Comparison of ENCODE assay signal across 25 mouse cellular contexts in the genomic region with DNA sequence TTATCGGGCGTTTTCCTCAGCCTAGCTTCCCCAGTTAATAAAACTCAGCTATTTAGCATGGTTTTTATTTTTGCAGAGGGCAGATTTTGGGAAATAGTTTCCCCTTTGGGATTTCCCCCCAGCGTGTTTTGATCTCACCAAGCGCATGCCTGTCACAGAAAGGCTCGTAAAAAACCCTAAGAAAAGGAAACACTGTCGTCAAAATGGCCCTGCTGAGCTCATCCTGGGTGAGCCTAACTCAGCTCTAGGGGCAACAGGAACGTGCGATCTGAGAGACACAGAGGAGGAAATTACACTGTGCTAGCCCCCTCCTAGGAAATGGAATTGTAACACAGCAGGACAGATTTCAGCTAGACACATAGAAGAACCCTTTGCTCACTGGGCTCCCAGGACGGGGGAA. TPM values are rescaled to one million over a fixed set of nuclear protein-coding genes. Genes with fewer than 3 reads are reported as not detected.
DNase-seq lines count a peak whose midpoint lies in the region; ATAC-seq lines count a peak whose summit lies in the region.
"Had no signal": no experiment of that assay in that cellular context is flagged by ENCODE, and none has a peak within 500 bp of the region (broad histone marks: within the 10 kb centered on the region; RNA-seq: fewer than 3 reads in every experiment).

No protein-coding gene starts in this region.

- DNase-seq in kidney, postnatal 4 days: no peak
- peak; percentile 38 for DNase-seq in MN1 (ENCODE audit: low spot score)
- no peak for DNase-seq in right cerebral cortex, postnatal 36 days (ENCODE audit: low spot score in 2 of 2)
- DNase-seq in adrenal gland, postnatal 10 days: no peak
- DNase-seq: adrenal gland, adult 8-10 months; cerebellum, postnatal 10 days; gastrocnemius, adult 2 months; heart, postnatal 10 days; kidney, adult 18-20 months; layer of hippocampus, postnatal 36 days; liver, embryonic 13.5 days; lung, embryonic 14.5 days; lung, postnatal 36 days; right cerebral cortex, adult 18-20 months; spleen, adult 18-20 months; thymus, postnatal 25 days had no signal

- no peak overlapping the region for H3K9ac ChIP-seq in kidney, embryonic 15.5 days
- H3K9ac ChIP-seq in embryonic facial prominence, embryonic 15.5 days: no peak overlapping the region
- H3K9ac ChIP-seq in midbrain, embryonic 16.5 days (ENCODE audit: low read depth, low read length): no peak overlapping the region
- H3K9ac ChIP-seq: liver, embryonic 13.5 days; lung, embryonic 14.5 days had no signal

- H3K4me3 ChIP-seq in kidney, embryonic 15.5 days (replicated peaks): no peak overlapping the region
- no peak overlapping the region for H3K4me3 ChIP-seq in embryonic facial prominence, embryonic 15.5 days (replicated peaks)
- no peak overlapping the region for H3K4me3 ChIP-seq in midbrain, embryonic 16.5 days (ENCODE audit: low read depth, low read length)
- H3K4me3 ChIP-seq: forebrain, embryonic 10.5 days; gastrocnemius, adult 2 months; liver, embryonic 13.5 days; myocyte had no signal

- H3K9me3 ChIP-seq in kidney, embryonic 15.5 days (replicated peaks): no peaks in the 10 kb centered on the region
- H3K9me3 ChIP-seq in embryonic facial prominence, embryonic 15.5 days (replicated peaks): no peaks in the 10 kb centered on the region; the same call in 1 of the 2 replicates
- H3K9me3 ChIP-seq in midbrain, embryonic 16.5 days (replicated peaks; ENCODE audit: control insufficient read depth, low read length, poor library complexity, severe bottlenecking): no peaks in the 10 kb centered on the region
- H3K9me3 ChIP-seq: forebrain, embryonic 10.5 days; liver, embryonic 13.5 days had no signal

- WGBS in kidney, embryonic 15.5 days: 27% methylated on average over 9 of the region's 9 CpGs
- WGBS in embryonic facial prominence, embryonic 15.5 days: 24% methylated on average over 9 of the region's 9 CpGs
- WGBS in midbrain, embryonic 16.5 days: 30% methylated on average over 9 of the region's 9 CpGs

- H3K4me2 ChIP-seq in kidney, embryonic 15.5 days: peak overlapping the region; percentile 2; the same call in 1 of the 2 replicates
- H3K4me2 ChIP-seq in embryonic facial prominence, embryonic 15.5 days (replicated peaks): 0 out of 2 replicates have a peak overlapping the region, but pooled peaks have one; percentile 19
- H3K4me2 ChIP-seq in midbrain, embryonic 16.5 days (ENCODE audit: low read length): no peak overlapping the region
- H3K4me2 ChIP-seq: heart, embryonic 11.5 days; liver, embryonic 13.5 days; lung, embryonic 14.5 days had no signal

- no peak overlapping the region for H3K27ac ChIP-seq in kidney, embryonic 15.5 days
- no peak overlapping the region for H3K27ac ChIP-seq in embryonic facial prominence, embryonic 15.5 days (replicated peaks)
- H3K27ac ChIP-seq in midbrain, embryonic 16.5 days (ENCODE audit: low read length): peak overlapping the region; percentile 43; the same call in 1 of the 2 replicates
- H3K27ac ChIP-seq: forebrain, embryonic 10.5 days; gastrocnemius, adult 2 months; liver, embryonic 13.5 days had no signal

- ATAC-seq in kidney, embryonic 15.5 days (replicated peaks; ENCODE audit: low FRiP score): no peak
- ATAC-seq in embryonic facial prominence, embryonic 15.5 days (ENCODE audit: insufficient number of reproducible peaks, low FRiP score, low TSS enrichment, low read depth): no peak
- 0 out of 2 replicates have a peak, but pooled peaks have one; percentile 23 for ATAC-seq in midbrain, embryonic 16.5 days
- ATAC-seq: hindbrain, embryonic 16.5 days; Patski had no signal

- peaks cover 5% of the 10 kb centered on the region; the same call in 1 of the 2 replicates for H3K27me3 ChIP-seq in kidney, embryonic 15.5 days
- no peaks in the 10 kb centered on the region for H3K27me3 ChIP-seq in embryonic facial prominence, embryonic 15.5 days
- no peaks in the 10 kb centered on the region for H3K27me3 ChIP-seq in midbrain, embryonic 16.5 days (ENCODE audit: control insufficient read depth, insufficient read depth, low read depth, low read length)
- H3K27me3 ChIP-seq: liver, embryonic 13.5 days; Patski had no signal

- no peaks in the 10 kb centered on the region for H3K36me3 ChIP-seq in kidney, embryonic 15.5 days
- no peaks in the 10 kb centered on the region for H3K36me3 ChIP-seq in embryonic facial prominence, embryonic 15.5 days
- H3K36me3 ChIP-seq in midbrain, embryonic 16.5 days (ENCODE audit: control insufficient read depth, insufficient read depth, low read length): no peaks in the 10 kb centered on the region
- H3K36me3 ChIP-seq: forebrain, embryonic 10.5 days; liver, embryonic 13.5 days had no signal

- H3K4me1 ChIP-seq in kidney, embryonic 15.5 days: peaks cover 16% of the 10 kb centered on the region; the same call in 1 of the 2 replicates
- H3K4me1 ChIP-seq in embryonic facial prominence, embryonic 15.5 days: peaks cover 16% of the 10 kb centered on the region
- peaks cover 7% of the 10 kb centered on the region; the same call in 1 of the 2 replicates for H3K4me1 ChIP-seq in midbrain, embryonic 16.5 days (ENCODE audit: control insufficient read depth, insufficient read depth, low read length)
- H3K4me1 ChIP-seq: liver, embryonic 13.5 days had no signal

RNA-seq across cellular contexts. Expression of gene Wwc1, which starts 51.4 kb away (rescaled TPM):
- polyA plus RNA-seq in kidney, embryonic 15.5 days (2015; fragmentation: Nextera tagmentation; extraction: Ambion mirVana): 6.9 and 7.1 TPM in 2 replicates
- 6.9 and 7.2 TPM in 2 replicates for polyA plus RNA-seq in embryonic facial prominence, embryonic 15.5 days (2015; fragmentation: Nextera tagmentation; extraction: Ambion mirVana)
- polyA plus RNA-seq in midbrain, embryonic 16.5 days (2015; fragmentation: Nextera tagmentation; extraction: Ambion mirVana): 6.9 and 7.8 TPM in 2 replicates
- 10 to 100 TPM; 34.1 to 35.0 TPM for total RNA-seq in adrenal gland, postnatal 10 days (2021)
- total RNA-seq: gastrocnemius, adult 2 months; megakaryocyte-erythroid progenitor cell, adult 5-6 weeks had no signal
